Mouse (Mus musculus) cortical plate, adult 2 months (tissue): ENCODE measurements around the gene Sap30bp.

ENCODE experiments used
- CTCF ChIP-seq: fragments of 200-500 bp; IDR thresholded peaks from 2 replicates; pipeline ENCODE4 v1.5.1; 2011; ENCODE audit warnings: mild to moderate bottlenecking, control low read depth, low read length; ENCODE audit not compliant: insufficient read depth; ENCODE audit errors: extremely low read depth
- POLR2A ChIP-seq: fragments of 200-500 bp; IDR thresholded peaks from 2 replicates; pipeline ENCODE4 v1.6.1; 2011; ENCODE audit warnings: mild to moderate bottlenecking, low read length, control low read depth; ENCODE audit not compliant: insufficient read depth; ENCODE audit errors: extremely low read depth

DNA sequence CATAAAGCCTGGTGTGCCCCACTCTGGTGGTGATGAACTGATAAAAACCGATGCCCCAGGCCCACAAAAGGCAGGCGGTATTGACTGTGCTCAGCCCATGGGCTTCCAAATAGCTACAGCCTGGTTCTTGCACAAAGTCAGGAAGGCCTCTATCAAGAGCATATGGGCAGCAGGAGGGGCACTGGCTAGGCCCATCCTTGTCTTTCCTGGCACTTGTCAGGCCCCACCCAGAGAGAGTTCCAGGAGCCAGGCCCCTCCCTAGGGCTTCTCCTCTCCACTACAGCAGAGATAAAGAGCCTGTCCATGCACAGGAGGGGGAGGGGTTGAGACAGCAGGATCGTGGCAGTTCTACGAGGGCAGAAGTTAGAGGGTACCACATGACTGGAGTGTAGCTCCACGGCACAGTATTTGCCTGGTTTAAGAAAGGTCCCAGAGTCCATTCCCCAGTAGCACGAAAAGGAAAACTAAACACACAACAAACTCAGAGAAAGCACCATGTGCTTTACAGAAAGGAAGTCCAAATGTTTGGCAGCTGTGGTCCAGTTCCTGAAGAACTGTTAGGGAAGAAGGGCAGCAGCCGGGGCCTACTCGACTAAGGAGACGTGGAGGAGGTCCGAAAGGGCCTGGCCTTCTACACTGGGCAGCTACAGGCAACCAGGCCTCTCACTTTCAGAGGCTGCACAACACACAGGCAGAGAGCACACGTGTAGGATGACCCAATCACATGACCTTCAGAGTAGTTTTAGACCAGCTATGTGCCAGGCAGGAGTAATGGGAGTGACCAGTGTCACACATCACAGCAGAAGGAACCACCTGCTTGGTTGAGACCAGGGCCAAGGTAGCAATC lies 29.5 kb upstream of the Sap30bp start:
- TF ChIP-seq CTCF (no peak), POLR2A (no peak)
